Mouse (Mus musculus): Measurements from ENCODE around the gene Myo10.

DNA sequence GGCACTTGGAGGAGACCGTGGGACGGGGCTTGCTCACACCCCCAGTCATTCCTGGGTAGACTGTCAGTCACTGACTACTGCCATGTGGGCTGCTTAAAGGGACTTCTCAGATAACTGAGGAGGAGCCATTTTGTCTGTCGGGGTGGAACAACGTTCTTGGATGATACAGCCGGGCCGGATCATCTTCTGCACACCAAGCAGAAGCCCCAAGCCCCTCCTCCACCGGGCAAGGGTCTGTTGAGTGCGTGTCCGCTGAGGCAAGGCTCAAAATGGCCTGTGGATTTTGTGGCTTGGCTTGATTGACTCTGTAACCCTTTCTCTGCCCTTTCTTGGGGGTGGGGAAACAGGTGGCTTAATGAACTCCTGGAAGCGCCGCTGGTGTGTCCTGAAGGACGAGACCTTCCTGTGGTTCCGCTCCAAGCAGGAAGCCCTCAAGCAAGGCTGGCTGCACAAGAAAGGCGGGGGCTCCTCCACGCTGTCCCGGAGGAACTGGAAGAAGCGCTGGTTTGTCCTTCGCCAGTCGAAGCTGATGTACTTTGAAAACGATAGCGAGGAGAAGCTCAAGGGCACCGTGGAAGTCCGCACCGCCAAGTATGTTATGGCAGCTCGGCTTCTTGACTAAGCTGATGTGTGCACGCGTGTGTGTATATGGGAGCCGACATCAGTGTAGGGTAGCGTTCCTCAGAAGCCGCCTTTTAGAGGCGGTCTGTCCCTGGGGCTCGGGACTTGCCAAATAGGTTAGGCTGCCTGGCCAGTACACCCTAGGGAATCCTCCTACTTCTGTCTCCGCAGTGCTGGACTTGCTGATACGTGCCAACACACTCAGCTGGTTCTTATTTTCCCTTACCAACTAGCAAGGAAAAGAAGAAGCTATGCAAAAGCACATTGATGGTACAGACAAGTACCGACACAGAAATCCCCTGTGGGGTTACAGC is 163.4 kb downstream of the Myo10 start:
- TF ChIP-seq GATA1 (IDR thresholded peaks at IDR 0.05; ENCODE audit: borderline replicate concordance, low read length) (no peak), FLI1 (IDR thresholded peaks at IDR 0.05; ENCODE audit: low read length) (no peak)
